Mouse (Mus musculus): ENCODE results near the gene Elp5. TPM values are rescaled to one million over a fixed set of nuclear protein-coding genes. Genes with fewer than 3 reads are reported as not detected.

Gene Elp5
- polyA plus RNA-seq (2016; fragmentation: Nextera tagmentation; extraction: Ambion mirVana), result 159 TPM in 2 replicates

DNA sequence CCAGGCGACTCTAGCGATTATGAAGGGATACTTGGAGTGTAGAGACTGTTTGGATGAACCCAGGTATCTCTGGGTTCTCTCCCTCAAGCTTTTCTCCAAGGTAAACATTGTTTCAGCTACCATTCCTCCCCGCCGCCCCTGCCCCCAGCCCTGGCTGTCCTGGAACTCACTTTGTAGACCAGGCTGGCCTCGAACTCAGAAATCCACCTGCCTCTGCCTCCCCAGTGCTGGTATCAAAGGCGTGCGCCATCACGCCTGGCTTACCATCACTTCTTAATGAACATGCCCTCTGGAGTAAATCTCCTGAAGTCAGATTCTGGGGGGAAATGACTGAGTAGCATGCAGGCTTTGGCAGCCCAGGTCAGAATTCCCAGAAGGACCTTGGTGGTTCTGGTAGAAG, at the start of gene Elp5:
Elp5 (minus strand) TSS at position 293 of the 400 bp plus-strand sequence.
- H3K4me3 ChIP-seq, result peak within 1 kb of the TSS; percentile 99
- H3K27ac ChIP-seq, result peak within 1 kb of the TSS; percentile 99
- 67% methylated on average over 8 of the region's 8 CpGs for WGBS
- no peaks in the 10 kb centered on the region for H3K27me3 ChIP-seq (ENCODE audit: poor library complexity, severe bottlenecking)
- H3K9me3 ChIP-seq, result no peaks in the 10 kb centered on the region
- no peak for DNase-seq (ENCODE audit: extremely low spot score, low spot score)
- peaks cover 38% of the 10 kb centered on the region for H3K4me1 ChIP-seq
- H3K36me3 ChIP-seq (replicated peaks), result peaks cover 64% of the 10 kb centered on the region

DNA sequence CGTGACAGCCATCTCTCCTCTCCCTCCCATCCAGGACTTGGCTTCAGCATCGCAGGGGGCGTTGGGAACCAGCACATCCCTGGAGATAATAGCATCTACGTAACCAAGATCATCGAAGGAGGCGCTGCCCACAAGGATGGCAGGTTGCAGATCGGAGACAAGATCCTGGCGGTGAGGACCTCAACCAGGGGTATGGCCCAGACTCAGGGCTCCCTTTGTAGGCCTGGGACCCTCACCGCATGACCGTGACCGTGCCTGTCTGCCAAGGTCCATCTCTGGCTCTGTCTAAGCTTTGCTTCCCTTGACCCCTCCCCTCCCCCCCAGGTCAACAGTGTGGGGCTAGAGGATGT, 49.0 kb upstream of the Elp5 start:
- no peak for DNase-seq (ENCODE audit: extremely low spot score, low spot score)
- peaks cover 54% of the 10 kb centered on the region for H3K36me3 ChIP-seq (replicated peaks)
- no peaks in the 10 kb centered on the region for H3K27me3 ChIP-seq (ENCODE audit: poor library complexity, severe bottlenecking)
- H3K9me3 ChIP-seq, result no peaks in the 10 kb centered on the region
- no peak overlapping the region for H3K4me3 ChIP-seq
- 93% methylated on average over 11 of the region's 11 CpGs for WGBS
- peak overlapping the region; percentile 85; the same call in 1 of the 2 replicates for H3K27ac ChIP-seq
- peaks cover 50% of the 10 kb centered on the region for H3K4me1 ChIP-seq

DNA sequence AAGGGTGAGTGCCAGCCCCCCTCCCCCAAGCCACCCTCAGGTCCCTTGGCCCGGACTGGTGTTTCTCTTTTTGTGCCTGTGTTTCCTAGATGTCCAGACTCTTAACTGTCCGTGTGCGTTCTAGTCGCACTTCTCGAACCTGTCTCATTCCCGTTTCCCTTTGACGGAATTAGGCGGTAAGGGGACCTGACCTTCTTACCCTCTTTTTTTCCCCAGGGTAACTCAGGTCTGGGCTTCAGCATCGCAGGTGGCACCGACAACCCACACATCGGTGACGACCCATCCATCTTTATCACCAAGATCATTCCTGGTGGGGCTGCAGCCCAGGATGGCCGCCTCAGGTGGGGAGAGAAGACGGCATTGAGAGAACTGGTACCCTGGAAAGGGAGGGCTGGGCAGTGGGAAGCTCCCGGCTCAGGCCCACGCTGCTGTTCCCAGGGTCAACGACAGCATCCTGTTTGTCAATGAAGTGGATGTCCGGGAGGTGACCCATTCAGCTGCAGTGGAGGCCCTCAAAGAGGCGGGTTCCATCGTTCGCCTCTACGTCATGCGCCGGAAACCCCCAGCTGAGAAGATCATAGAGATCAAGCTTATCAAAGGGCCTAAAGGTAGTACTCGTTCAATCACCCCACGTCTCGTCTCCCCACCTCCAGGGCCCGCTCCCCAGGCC, 48.5 kb upstream of the Elp5 start:
- H3K27me3 ChIP-seq (ENCODE audit: poor library complexity, severe bottlenecking), result no peaks in the 10 kb centered on the region
- H3K27ac ChIP-seq, result peak overlapping the region; percentile 85
- peaks cover 56% of the 10 kb centered on the region for H3K4me1 ChIP-seq
- no peak for DNase-seq (ENCODE audit: extremely low spot score, low spot score)
- H3K9me3 ChIP-seq, result no peaks in the 10 kb centered on the region
- 94% methylated on average over 28 of the region's 28 CpGs for WGBS
- peaks cover 53% of the 10 kb centered on the region for H3K36me3 ChIP-seq (replicated peaks)
- H3K4me3 ChIP-seq, result peak overlapping the region; percentile 48

DNA sequence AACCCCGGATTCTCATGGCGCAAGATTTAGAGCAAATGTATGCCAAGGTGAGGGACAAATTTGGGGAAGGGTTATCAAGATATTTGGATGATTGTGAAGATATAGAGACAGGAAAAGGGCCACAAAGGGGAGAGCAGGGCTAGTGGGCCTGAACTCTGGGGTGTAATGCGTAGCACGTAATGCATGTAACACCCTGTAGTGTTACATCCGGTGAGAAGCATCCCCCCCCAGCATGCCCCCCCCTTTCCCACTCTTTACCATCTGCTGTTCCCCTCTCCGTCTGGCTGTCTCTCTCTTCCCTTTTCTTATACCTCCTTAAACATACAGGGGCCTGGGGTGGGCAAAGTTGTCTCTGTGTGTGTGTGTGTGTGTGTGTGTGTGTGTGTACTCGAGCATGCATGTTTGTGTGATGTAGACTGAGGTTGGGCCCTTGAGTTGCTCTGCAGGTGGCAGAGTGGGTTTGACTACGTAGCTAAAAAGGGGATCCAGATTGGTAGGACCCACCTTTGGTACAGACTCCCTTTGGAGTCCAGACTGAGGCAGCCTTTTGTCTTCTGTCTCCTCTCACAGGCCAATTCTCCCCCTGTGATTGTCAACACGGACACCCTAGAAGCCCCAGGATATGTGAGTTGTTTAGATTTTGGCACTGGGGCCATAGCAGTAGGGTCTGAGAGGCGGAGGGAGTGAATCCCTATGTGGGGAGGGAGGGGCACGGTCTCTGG, 47.7 kb upstream of the Elp5 start:
- H3K4me1 ChIP-seq, result peaks cover 63% of the 10 kb centered on the region
- H3K36me3 ChIP-seq (replicated peaks), result peaks cover 48% of the 10 kb centered on the region
- WGBS, result 44% methylated on average over 11 of the region's 11 CpGs
- no peaks in the 10 kb centered on the region for H3K9me3 ChIP-seq
- no peak for DNase-seq (ENCODE audit: extremely low spot score, low spot score)
- H3K27me3 ChIP-seq (ENCODE audit: poor library complexity, severe bottlenecking), result no peaks in the 10 kb centered on the region
- H3K27ac ChIP-seq, result peak overlapping the region; percentile 85
- H3K4me3 ChIP-seq, result peak overlapping the region; percentile 48

DNA sequence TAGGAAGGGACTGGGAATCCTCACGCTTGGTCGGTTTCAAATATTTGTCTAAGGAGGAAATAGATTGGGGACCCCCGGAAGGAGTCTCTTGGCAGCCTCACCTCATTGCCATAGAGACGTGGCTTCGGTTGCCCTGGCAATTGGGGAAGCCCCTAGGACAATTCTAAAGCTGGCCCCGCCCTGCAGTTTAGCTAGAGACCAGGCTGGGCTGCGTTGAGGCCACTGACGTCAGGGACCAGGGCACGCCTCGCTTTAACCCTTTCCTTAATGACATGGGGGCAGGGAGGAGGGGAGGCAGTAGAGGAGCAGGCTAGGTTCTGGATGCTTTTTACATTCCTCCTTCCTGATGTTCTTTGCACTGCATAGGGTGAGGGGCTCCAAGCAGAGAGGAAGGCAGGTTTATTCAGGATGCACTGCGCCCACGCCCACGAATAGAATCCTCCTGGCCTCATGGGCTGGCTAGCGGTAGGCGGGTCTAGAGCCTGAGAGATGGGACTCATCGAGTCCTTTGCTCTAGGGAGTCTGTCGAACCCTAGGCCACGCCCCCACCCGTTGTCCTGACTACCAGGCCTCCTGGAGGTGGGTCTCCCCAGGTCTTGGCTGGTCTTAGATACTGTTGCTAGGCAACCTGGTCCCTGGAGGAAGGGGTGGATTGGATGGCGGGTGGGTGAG, 46.9 kb upstream of the Elp5 start:
- peak; percentile 98 for DNase-seq (ENCODE audit: extremely low spot score, low spot score)
- H3K36me3 ChIP-seq (replicated peaks), result peaks cover 41% of the 10 kb centered on the region
- H3K4me1 ChIP-seq, result peaks cover 71% of the 10 kb centered on the region
- H3K4me3 ChIP-seq, result peak overlapping the region; percentile 48
- H3K27ac ChIP-seq, result peak overlapping the region; percentile 85
- H3K9me3 ChIP-seq, result no peaks in the 10 kb centered on the region
- H3K27me3 ChIP-seq (ENCODE audit: poor library complexity, severe bottlenecking), result no peaks in the 10 kb centered on the region
- WGBS, result 0% methylated on average over 20 of the region's 20 CpGs

DNA sequence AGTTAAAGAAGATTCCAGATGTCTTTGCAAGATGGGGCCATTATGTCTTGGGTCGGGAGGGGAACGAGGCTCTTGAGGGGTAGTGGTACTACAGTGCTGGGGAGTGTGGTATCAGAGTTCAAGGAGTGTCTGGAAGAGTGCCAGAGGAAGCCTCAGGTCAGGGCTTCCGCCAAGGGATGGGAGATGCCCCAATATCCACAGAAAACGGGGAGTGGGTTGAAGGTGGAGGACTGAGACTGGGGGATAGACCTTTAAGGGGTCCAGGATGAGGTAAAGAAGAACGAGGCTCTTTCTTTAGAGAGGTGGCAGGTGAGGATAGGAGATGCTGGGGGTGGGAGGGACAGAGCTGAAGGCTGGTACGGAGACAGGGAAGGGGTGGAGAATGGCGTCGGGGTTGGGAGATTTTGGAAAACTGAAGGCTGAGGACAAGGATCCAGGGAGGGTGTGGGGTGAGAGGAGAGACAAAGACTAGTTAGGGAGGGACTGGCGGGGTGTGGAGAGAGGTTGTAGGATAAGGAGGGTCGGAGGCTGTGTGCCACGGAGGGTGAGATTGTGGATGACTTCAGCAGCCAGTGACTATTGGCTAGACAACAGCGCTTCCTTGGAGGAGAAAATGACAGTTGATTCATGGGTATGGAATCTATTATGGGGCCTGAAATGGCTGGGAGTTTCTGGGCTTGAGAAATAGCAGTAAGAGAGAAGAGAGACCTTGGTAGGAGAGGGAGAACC, 46.2 kb upstream of the Elp5 start:
- peaks cover 34% of the 10 kb centered on the region for H3K36me3 ChIP-seq (replicated peaks)
- peaks cover 78% of the 10 kb centered on the region for H3K4me1 ChIP-seq
- H3K9me3 ChIP-seq, result no peaks in the 10 kb centered on the region
- no peak for DNase-seq (ENCODE audit: extremely low spot score, low spot score)
- no peaks in the 10 kb centered on the region for H3K27me3 ChIP-seq (ENCODE audit: poor library complexity, severe bottlenecking)
- H3K4me3 ChIP-seq, result peak overlapping the region; percentile 48
- WGBS, result 30% methylated on average over 12 of the region's 12 CpGs
- H3K27ac ChIP-seq, result peak overlapping the region; percentile 85

DNA sequence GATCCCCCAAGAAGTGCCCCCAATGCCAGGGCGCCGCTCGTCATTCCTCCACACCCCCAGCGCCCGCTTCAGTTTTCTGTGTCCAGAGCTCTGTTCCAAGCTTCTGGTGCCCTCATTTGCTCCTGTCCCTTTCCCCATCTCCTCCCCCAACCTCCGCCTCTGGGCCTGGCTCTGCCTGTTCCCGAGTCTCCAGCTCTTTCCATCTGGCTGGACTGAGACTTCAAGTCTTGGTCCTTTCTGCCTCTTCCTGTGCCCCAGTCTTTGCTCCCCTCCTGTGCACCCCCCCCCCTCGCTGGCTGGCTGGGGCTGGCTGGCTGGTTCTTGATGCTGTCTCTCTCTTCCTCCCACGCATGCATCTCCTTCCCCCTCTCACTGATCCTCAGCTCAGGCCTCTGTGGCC, 45.1 kb upstream of the Elp5 start:
- no peak for DNase-seq (ENCODE audit: extremely low spot score, low spot score)
- no peaks in the 10 kb centered on the region for H3K27me3 ChIP-seq (ENCODE audit: poor library complexity, severe bottlenecking)
- no peaks in the 10 kb centered on the region for H3K9me3 ChIP-seq
- peaks cover 89% of the 10 kb centered on the region for H3K4me1 ChIP-seq
- WGBS, result 40% methylated on average over 9 of the region's 9 CpGs
- H3K4me3 ChIP-seq, result peak overlapping the region; percentile 48
- H3K36me3 ChIP-seq (replicated peaks), result peaks cover 22% of the 10 kb centered on the region
- H3K27ac ChIP-seq, result peak overlapping the region; percentile 85

DNA sequence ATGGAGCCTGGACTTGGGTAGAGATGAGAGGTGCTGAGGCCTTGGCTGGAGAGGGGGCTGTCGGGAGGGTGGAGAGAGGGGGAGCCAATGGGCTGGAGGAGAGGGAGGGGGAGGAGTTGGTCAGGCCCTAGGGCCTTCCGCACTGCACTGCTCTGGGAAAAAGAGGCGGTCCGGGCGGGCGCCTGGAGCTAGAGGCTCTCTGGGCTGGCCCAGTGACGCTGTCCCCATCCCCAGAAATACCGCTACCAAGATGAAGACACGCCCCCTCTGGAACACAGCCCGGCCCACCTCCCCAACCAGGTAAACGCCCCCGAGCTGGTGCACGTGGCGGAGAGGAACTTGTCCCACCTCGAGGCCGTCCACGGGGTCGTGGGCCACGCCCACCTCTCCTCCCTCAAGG, 44.4 kb upstream of the Elp5 start:
- DNase-seq (ENCODE audit: extremely low spot score, low spot score), result peak; percentile 78
- H3K27ac ChIP-seq, result peak overlapping the region; percentile 85
- H3K4me3 ChIP-seq, result peak overlapping the region; percentile 48
- H3K27me3 ChIP-seq (ENCODE audit: poor library complexity, severe bottlenecking), result no peaks in the 10 kb centered on the region
- H3K36me3 ChIP-seq (replicated peaks), result peaks cover 15% of the 10 kb centered on the region
- WGBS, result under 1% methylated on average over 19 of the region's 19 CpGs
- H3K9me3 ChIP-seq, result no peaks in the 10 kb centered on the region
- peaks cover 96% of the 10 kb centered on the region for H3K4me1 ChIP-seq

DNA sequence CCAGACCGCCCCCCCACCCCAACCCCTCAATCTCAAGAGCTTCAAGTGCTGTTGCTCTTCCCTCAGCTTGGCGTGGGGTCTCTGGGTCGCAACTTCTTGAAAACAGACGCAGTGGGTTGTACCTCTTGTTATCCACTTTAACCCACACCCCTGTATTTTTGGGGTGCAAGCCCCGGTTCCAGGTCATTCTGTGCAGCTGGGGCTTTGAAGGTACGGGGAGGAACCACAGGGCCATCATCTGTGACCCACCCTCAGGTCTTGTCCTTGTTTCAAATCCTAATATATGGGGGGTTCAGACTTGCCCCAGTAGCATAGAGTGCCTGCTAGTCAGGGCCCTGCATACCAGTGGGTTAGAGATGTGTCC, 41.8 kb upstream of the Elp5 start:
- Histone ChIP-seq H3K27ac (peak overlapping the region; percentile 84), H3K27me3 (ENCODE audit: poor library complexity, severe bottlenecking) (no peaks in the 10 kb centered on the region), H3K4me3 (peak overlapping the region; percentile 56), H3K4me1 (peaks cover 100% of the 10 kb centered on the region), H3K9me3 (no peaks in the 10 kb centered on the region), H3K36me3 (replicated peaks) (no peaks in the 10 kb centered on the region)
- 18% methylated on average over 6 of the region's 6 CpGs for WGBS
- no peak for DNase-seq (ENCODE audit: extremely low spot score, low spot score)

DNA sequence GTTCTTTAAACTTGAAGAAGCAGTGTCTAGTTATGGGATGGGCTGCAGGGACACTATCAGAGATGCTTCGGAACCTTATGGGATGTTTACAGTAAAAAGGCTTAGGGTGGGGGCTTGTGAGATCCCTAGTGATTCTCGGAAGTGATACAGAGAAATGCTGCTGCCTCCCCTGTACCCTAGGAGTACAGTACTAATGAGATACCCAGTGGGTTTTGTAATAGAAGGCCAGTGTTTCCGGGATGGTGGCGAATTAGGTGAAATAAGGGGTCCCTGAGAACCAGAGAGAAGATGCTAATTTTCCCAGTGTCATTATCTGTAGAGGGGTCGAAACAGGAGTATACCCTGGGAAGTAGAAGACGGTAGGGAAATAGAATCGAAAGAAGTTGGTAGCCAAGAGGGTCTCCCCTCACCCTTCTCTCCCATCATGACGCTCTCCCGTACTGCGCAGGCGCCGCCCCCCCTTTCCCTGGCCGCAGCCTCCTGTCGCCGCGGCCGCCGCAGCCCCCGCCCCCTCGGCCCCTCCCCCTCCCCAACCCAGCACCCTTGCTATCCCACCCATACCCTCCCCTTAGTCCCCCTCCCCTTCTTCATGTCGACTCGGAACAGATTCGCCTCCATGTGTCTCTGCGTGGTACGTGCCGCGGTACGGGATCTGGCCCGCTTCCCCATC, 41.3 kb upstream of the Elp5 start:
- H3K27ac ChIP-seq, result peak overlapping the region; percentile 84
- peaks cover 100% of the 10 kb centered on the region for H3K4me1 ChIP-seq
- WGBS, result 8% methylated on average over 20 of the region's 29 CpGs

DNA sequence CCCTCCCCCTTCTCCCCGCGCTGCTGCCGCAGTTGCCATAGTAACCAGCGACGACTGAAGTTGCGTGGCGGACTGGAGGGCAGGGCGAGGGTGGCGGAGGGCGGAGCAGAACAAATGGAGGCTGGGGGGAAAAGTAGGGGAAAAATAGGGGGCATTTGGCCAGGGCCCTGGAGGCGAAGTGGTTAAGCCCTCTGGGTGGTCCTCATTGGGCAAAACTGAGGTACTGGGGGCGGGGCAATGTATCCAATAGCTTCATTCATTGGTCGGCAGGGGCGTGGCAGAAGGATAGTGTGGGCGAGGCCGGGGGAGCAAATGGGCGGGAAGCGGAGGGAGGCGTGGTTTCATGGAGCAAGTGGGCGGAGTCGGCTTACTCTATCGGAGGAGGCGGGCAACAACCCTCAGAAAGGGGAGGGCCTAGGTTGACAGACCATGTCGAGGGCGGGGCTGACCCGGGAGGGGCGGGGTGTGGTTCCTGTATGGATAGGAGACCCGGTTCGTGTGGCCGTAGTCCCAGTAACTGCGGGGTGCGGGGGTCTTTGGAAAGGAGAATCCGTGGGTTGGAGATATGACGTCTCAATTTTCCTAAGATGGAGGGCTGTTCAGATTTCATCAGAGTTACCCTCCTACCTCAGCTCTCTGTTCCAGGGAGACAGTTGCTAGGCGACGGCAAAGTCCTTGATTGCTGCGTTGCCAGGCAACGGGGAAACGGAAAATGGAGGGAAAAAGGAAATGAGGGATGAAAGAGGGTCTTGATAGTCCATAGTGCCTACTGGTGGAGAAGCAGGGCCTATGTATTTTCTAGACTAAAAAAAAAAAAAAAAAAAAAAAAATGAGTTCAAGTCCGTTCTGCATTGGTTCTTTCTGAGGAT, 39.2 kb upstream of the Elp5 start:
- peaks cover 100% of the 10 kb centered on the region for H3K4me1 ChIP-seq
- H3K9me3 ChIP-seq, result no peaks in the 10 kb centered on the region
- H3K27me3 ChIP-seq (ENCODE audit: poor library complexity, severe bottlenecking), result no peaks in the 10 kb centered on the region
- H3K4me3 ChIP-seq, result peak overlapping the region; percentile 77
- no peaks in the 10 kb centered on the region for H3K36me3 ChIP-seq (replicated peaks)
- peak overlapping the region; percentile 96 for H3K27ac ChIP-seq
- peak; percentile 100 for DNase-seq (ENCODE audit: extremely low spot score, low spot score)
- 2% methylated on average over 40 of the region's 40 CpGs for WGBS

More for the DNA sequence above, 41.3 kb upstream of the Elp5 start:
- peak; percentile 69 for DNase-seq (ENCODE audit: extremely low spot score, low spot score)
- no peaks in the 10 kb centered on the region for H3K36me3 ChIP-seq (replicated peaks)
- no peaks in the 10 kb centered on the region for H3K27me3 ChIP-seq (ENCODE audit: poor library complexity, severe bottlenecking)
- H3K9me3 ChIP-seq, result no peaks in the 10 kb centered on the region
- H3K4me3 ChIP-seq, result peak overlapping the region; percentile 56

All from forebrain, embryonic 10.5 days (tissue).